Mouse (Mus musculus): ENCODE data around the gene Ncan. TPM values are rescaled to one million over a fixed set of nuclear protein-coding genes. Genes with fewer than 3 reads are reported as not detected.
"Not testable (repeated sequence)": the region's sequence is repeated elsewhere in the genome, so short reads cannot be mapped to it uniquely, and the experiment has no call there.

Ncan gene
- polyA plus RNA-seq, 1 experiment from 2014 or later: 0.04 TPM

DNA sequence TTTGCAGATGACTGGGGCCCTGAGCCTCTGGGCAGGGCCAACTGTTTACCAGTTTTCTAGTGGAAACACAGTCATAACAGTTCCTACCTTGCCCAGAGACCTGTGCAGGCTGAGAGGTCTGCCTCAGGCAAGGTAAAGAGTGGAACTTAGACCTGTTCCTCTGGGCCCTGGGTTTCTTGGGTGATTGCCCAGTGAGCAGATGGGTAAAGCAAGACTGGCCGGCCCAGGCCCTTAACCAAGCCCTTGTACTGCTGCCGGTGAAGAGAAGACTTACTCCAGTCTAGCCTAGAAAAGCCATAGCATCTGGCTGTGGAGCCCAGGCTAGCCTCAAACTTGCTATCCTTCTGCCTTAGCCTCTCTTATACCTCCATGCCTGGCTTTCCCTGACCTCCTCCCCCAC lies 38.7 kb downstream of the Ncan start:
- H3K9me3 ChIP-seq (replicated peaks; ENCODE audit: control insufficient read depth, low read length): no peaks in the 10 kb centered on the region
- ATAC-seq (ENCODE audit: low read depth): no peak
- H3K4me3 ChIP-seq (ENCODE audit: low read depth, low read length): no peak overlapping the region
- no peak overlapping the region for H3K4me2 ChIP-seq (ENCODE audit: low read depth, low read length)
- peaks cover 3% of the 10 kb centered on the region; the same call in 1 of the 2 replicates for H3K4me1 ChIP-seq (ENCODE audit: control insufficient read depth, low read depth, low read length)
- peaks cover 46% of the 10 kb centered on the region for H3K27me3 ChIP-seq (ENCODE audit: control insufficient read depth, insufficient read depth, low read depth, low read length)
- H3K27ac ChIP-seq (ENCODE audit: low read length): no peak overlapping the region
- no peaks in the 10 kb centered on the region for H3K36me3 ChIP-seq (ENCODE audit: control insufficient read depth, insufficient read depth)
- 87% methylated on average over 2 of the region's 2 CpGs for WGBS (ENCODE audit: insufficient replicate concordance)
- H3K9ac ChIP-seq (ENCODE audit: low read depth, low read length): no peak overlapping the region

DNA sequence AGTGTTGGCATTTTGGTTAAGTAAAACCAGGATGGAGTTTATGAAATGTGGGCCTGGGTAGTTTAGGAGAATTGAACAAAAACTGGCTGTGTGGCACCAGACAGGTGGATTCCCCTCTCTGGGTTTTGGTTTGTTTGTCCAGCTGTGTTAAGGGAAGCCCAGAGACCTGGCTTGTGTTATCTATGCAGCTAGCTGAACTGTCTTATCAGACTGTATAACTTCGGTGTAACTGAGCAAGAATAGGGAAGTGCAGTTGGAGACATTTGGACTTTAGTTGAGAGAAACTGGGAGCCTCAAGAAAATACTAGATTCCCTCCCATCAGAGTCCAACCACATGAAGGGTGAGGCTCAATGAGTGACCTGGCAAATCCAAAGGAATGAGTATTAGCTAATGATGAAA lies 47.0 kb downstream of the Ncan start:
- Histone ChIP-seq H3K4me3 (ENCODE audit: low read depth, low read length) (no peak overlapping the region), H3K4me1 (ENCODE audit: control insufficient read depth, low read depth, low read length) (peaks cover 13% of the 10 kb centered on the region), H3K4me2 (ENCODE audit: low read depth, low read length) (no peak overlapping the region), H3K36me3 (ENCODE audit: control insufficient read depth, insufficient read depth) (peaks cover 4% of the 10 kb centered on the region; the same call in 1 of the 2 replicates), H3K27ac (ENCODE audit: low read length) (no peak overlapping the region), H3K27me3 (ENCODE audit: control insufficient read depth, insufficient read depth, low read depth, low read length) (no peaks in the 10 kb centered on the region), H3K9ac (ENCODE audit: low read depth, low read length) (no peak overlapping the region), H3K9me3 (replicated peaks; ENCODE audit: control insufficient read depth, low read length) (no peaks in the 10 kb centered on the region)
- no peak for ATAC-seq (ENCODE audit: low read depth)
- 6% methylated on average over 1 of the region's 1 CpGs for WGBS (ENCODE audit: insufficient replicate concordance)

DNA sequence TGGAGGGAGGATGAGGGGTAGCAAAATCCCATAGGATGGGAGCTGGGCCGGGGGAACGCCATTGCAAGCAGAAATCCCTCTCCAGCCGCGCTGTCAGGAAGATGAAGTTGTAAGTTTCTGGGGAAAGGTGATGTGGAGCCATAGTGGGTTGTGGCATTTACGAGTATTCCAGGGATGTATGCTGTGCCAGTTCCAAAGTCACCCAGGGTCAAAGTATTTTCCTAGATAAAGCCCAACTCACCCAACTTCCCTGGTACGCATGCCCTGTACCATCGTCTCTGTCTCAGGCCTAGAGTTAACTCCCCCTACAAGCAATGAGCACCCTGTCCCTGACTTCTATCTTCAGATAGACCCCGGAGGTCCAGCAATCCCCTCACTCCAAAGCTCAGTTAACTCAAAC lies 47.6 kb downstream of the Ncan start:
- Histone ChIP-seq H3K9me3 (replicated peaks; ENCODE audit: control insufficient read depth, low read length) (no peaks in the 10 kb centered on the region), H3K4me2 (ENCODE audit: low read depth, low read length) (peak overlapping the region; percentile 57), H3K36me3 (ENCODE audit: control insufficient read depth, insufficient read depth) (peaks cover 6% of the 10 kb centered on the region; the same call in 1 of the 2 replicates), H3K27ac (ENCODE audit: low read length) (no peak overlapping the region), H3K4me1 (ENCODE audit: control insufficient read depth, low read depth, low read length) (peaks cover 13% of the 10 kb centered on the region), H3K4me3 (ENCODE audit: low read depth, low read length) (peak overlapping the region; percentile 40), H3K27me3 (ENCODE audit: control insufficient read depth, insufficient read depth, low read depth, low read length) (no peaks in the 10 kb centered on the region), H3K9ac (ENCODE audit: low read depth, low read length) (no peak overlapping the region)
- WGBS (ENCODE audit: insufficient replicate concordance): 54% methylated on average over 8 of the region's 8 CpGs
- ATAC-seq (ENCODE audit: low read depth): no peak

DNA sequence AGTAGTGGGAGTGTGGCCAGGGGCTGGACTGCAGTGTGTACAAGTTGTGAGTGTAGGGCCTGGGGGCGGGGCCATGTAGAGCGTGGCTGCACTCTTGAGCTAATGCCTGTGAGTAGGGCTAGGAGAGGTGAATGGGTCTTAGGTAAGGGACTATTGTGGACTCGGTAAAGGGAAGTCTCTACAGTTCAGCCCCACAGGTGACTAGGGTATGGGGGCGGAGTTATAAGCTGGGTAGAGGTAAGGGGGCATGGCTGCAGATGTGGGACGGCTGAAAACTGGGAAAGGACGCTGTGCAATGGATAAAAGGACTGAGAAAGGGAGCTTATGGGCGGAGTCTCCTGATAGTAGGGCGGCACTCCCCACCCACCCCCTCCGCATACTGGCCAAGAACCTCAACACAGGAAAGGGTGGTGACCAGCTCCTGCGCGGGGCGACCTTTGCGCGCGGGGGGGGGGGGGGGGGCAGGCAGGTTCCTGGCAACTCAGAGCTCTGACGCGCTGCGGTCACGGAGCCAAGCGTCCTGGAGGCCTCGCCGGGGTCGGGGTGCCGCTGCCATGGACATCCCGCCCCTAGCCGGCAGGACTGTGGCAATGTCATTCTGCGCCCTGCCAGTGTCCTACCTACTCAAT lies 48.1 kb downstream of the Ncan start, which contains the start of gene Tm6sf2:
Tm6sf2 (plus strand) TSS at position 484 of the 629 bp plus-strand sequence.
- peak within 1 kb of the TSS; percentile 57 for H3K4me2 ChIP-seq (ENCODE audit: low read depth, low read length)
- peaks cover 7% of the 10 kb centered on the region; the same call in 1 of the 2 replicates for H3K36me3 ChIP-seq (ENCODE audit: control insufficient read depth, insufficient read depth)
- peaks cover 13% of the 10 kb centered on the region for H3K4me1 ChIP-seq (ENCODE audit: control insufficient read depth, low read depth, low read length)
- H3K27ac ChIP-seq (ENCODE audit: low read length): peak within 1 kb of the TSS; percentile 12; the same call in 1 of the 2 replicates
- ATAC-seq (ENCODE audit: low read depth): peak; percentile 79
- no peaks in the 10 kb centered on the region for H3K27me3 ChIP-seq (ENCODE audit: control insufficient read depth, insufficient read depth, low read depth, low read length)
- H3K9ac ChIP-seq (ENCODE audit: low read depth, low read length): no peak within 1 kb of the TSS
- H3K9me3 ChIP-seq (replicated peaks; ENCODE audit: control insufficient read depth, low read length): no peaks in the 10 kb centered on the region
- WGBS (ENCODE audit: insufficient replicate concordance): 12% methylated on average over 24 of the region's 27 CpGs
- H3K4me3 ChIP-seq (ENCODE audit: low read depth, low read length): peak within 1 kb of the TSS; percentile 40

GRCm38 (mm10) chr8:70071836-70072440 lies 48.7 kb downstream of the Ncan start:
- H3K9me3 ChIP-seq (replicated peaks; ENCODE audit: control insufficient read depth, low read length): no peaks in the 10 kb centered on the region
- H3K4me1 ChIP-seq (ENCODE audit: control insufficient read depth, low read depth, low read length): peaks cover 13% of the 10 kb centered on the region
- ATAC-seq (ENCODE audit: low read depth): no peak
- H3K27ac ChIP-seq (ENCODE audit: low read length): peak overlapping the region; percentile 12; the same call in 1 of the 2 replicates
- 73% methylated on average over 2 of the region's 2 CpGs for WGBS (ENCODE audit: insufficient replicate concordance)
- no peaks in the 10 kb centered on the region for H3K27me3 ChIP-seq (ENCODE audit: control insufficient read depth, insufficient read depth, low read depth, low read length)
- H3K4me3 ChIP-seq (ENCODE audit: low read depth, low read length): no peak overlapping the region
- no peak overlapping the region; the same call in 1 of the 2 replicates for H3K4me2 ChIP-seq (ENCODE audit: low read depth, low read length)
- H3K9ac ChIP-seq (ENCODE audit: low read depth, low read length): no peak overlapping the region
- peaks cover 7% of the 10 kb centered on the region; the same call in 1 of the 2 replicates for H3K36me3 ChIP-seq (ENCODE audit: control insufficient read depth, insufficient read depth)

DNA sequence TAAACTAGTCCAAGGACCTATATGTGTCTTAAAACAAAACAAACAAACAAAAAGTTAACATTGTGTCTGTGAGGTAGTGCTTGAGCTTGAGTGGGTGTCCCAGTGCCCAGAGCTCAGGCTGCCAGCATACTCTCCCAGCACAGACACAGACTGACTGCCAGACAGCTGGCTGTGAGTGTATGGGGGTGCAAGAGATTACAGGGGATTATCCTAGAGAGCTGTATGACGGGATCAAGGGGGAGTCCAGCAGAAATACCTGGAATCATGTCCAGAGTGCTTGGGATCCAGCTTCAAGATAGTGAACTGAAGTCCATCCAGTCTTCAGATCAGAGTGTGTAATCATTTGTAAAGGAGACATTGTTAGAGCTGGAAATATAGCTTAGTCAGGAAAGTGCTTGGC lies 63.0 kb downstream of the Ncan start:
- H3K4me2 ChIP-seq (ENCODE audit: low read depth, low read length): no peak overlapping the region
- no peaks in the 10 kb centered on the region for H3K9me3 ChIP-seq (replicated peaks; ENCODE audit: control insufficient read depth, low read length)
- no peaks in the 10 kb centered on the region for H3K27me3 ChIP-seq (ENCODE audit: control insufficient read depth, insufficient read depth, low read depth, low read length)
- H3K4me1 ChIP-seq (ENCODE audit: control insufficient read depth, low read depth, low read length): no peaks in the 10 kb centered on the region
- WGBS (ENCODE audit: insufficient replicate concordance): 96% methylated on average over 1 of the region's 1 CpGs
- no peak overlapping the region for H3K9ac ChIP-seq (ENCODE audit: low read depth, low read length)
- H3K4me3 ChIP-seq (ENCODE audit: low read depth, low read length): no peak overlapping the region
- H3K36me3 ChIP-seq (ENCODE audit: control insufficient read depth, insufficient read depth): peaks cover 15% of the 10 kb centered on the region
- no peak for ATAC-seq (ENCODE audit: low read depth)
- no peak overlapping the region for H3K27ac ChIP-seq (ENCODE audit: low read length)

DNA sequence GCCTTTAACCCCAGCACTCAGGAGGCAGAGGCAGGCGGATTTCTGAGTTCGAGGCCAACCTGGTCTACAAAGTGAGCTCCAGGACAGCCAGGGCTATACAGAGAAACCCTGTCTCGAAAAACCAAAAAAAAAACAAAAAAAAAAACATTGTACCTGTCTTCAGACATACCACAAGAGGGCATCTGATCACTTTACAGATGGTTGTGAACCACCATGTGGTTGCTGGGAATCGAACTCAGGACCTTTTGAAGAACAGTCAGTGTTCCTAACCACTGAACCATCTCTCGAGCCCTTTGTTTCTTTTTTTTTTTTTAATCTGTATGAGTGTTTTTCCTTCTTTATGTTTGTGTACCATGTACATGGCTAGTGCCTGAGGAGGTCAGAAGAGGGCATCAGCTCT lies 70.2 kb downstream of the Ncan start:
- not testable (repeated sequence) for H3K9ac ChIP-seq (ENCODE audit: low read depth, low read length); H3K4me1 ChIP-seq (ENCODE audit: control insufficient read depth, low read depth, low read length); ATAC-seq (ENCODE audit: low read depth); H3K27me3 ChIP-seq (ENCODE audit: control insufficient read depth, insufficient read depth, low read depth, low read length); H3K4me3 ChIP-seq (ENCODE audit: low read depth, low read length); H3K9me3 ChIP-seq (replicated peaks; ENCODE audit: control insufficient read depth, low read length); H3K27ac ChIP-seq (ENCODE audit: low read length); H3K4me2 ChIP-seq (ENCODE audit: low read depth, low read length)
- H3K36me3 ChIP-seq (ENCODE audit: control insufficient read depth, insufficient read depth): peaks cover 15% of the 10 kb centered on the region
- 76% methylated on average over 5 of the region's 5 CpGs for WGBS (ENCODE audit: insufficient replicate concordance)

DNA sequence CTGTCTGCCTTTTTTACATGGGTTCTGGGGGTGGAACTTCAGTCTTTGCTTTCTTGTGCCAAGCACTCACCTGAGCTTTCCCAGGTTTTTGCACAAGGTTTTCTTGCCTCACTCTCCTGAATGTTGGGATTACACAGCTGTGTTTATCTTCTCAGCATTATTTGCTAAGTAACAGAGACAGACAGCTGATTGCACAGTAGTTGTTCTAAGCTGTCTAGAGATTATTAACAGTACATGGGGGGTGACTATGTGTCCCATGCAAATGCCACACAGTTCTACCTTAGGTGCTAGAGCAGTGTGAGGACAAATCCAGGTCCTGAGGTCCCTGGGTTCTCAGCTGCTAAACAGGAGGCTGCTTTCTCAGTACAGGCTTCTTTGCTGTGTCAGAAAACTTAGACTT lies 71.0 kb downstream of the Ncan start:
- no peak overlapping the region for H3K27ac ChIP-seq (ENCODE audit: low read length)
- H3K4me1 ChIP-seq (ENCODE audit: control insufficient read depth, low read depth, low read length): peaks cover 2% of the 10 kb centered on the region; the same call in 1 of the 2 replicates
- no peaks in the 10 kb centered on the region for H3K9me3 ChIP-seq (replicated peaks; ENCODE audit: control insufficient read depth, low read length)
- H3K36me3 ChIP-seq (ENCODE audit: control insufficient read depth, insufficient read depth): peaks cover 15% of the 10 kb centered on the region
- H3K27me3 ChIP-seq (ENCODE audit: control insufficient read depth, insufficient read depth, low read depth, low read length): no peaks in the 10 kb centered on the region
- H3K9ac ChIP-seq (ENCODE audit: low read depth, low read length): no peak overlapping the region
- peak; percentile 47; the same call in 1 of the 2 replicates for ATAC-seq (ENCODE audit: low read depth)
- no peak overlapping the region for H3K4me2 ChIP-seq (ENCODE audit: low read depth, low read length)
- no peak overlapping the region for H3K4me3 ChIP-seq (ENCODE audit: low read depth, low read length)

GRCm38 (mm10) chr8:70043996-70044395 lies 76.7 kb downstream of the Ncan start:
- 78% methylated on average over 5 of the region's 5 CpGs for WGBS (ENCODE audit: insufficient replicate concordance)
- peak overlapping the region; percentile 97 for H3K9ac ChIP-seq (ENCODE audit: low read depth, low read length)
- H3K4me3 ChIP-seq (ENCODE audit: low read depth, low read length): peak overlapping the region; percentile 97
- H3K27ac ChIP-seq (ENCODE audit: low read length): no peak overlapping the region
- H3K27me3 ChIP-seq (ENCODE audit: control insufficient read depth, insufficient read depth, low read depth, low read length): no peaks in the 10 kb centered on the region
- H3K4me2 ChIP-seq (ENCODE audit: low read depth, low read length): peak overlapping the region; percentile 93
- H3K36me3 ChIP-seq (ENCODE audit: control insufficient read depth, insufficient read depth): peaks cover 3% of the 10 kb centered on the region
- no peak for ATAC-seq (ENCODE audit: low read depth)
- H3K4me1 ChIP-seq (ENCODE audit: control insufficient read depth, low read depth, low read length): peaks cover 40% of the 10 kb centered on the region
- H3K9me3 ChIP-seq (replicated peaks; ENCODE audit: control insufficient read depth, low read length): no peaks in the 10 kb centered on the region
